In the genomic region with DNA sequence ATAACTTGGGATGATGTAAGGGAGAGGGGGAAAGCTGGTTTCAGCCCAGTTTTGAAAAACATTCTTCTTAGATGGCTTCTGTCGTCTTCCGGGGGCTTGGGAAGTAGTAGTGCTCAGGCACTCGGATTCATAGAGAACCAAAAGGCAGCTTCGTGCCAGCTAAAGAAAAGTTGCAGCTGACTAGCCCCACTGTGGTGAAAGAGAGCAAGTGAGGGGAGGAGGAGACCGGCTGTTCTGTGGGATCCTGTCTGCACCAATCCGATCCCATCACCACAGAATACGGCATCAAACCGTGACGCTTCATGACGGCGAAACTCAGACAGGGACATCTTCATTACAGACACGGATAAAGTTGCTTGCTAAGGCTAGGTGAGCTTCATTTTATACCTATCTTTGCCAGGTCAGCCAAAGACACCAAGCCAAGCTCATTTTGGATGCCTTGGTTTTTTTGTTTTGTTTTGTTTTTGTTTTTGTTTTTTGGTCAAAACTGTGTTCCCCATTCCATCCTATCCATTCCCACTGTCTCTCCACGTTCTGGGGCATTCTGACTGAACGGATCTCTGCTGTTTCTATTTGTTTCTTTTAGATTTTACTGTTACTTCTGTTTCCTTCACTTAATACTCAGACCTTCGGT, we compare ENCODE assay signal across 11 mouse cellular contexts. TPM values are rescaled to one million over a fixed set of nuclear protein-coding genes. Genes with fewer than 3 reads are reported as not detected.
DNase-seq lines count a peak whose midpoint lies in the region; ATAC-seq and TF ChIP-seq lines count a peak whose summit lies in the region.
"Had no signal": no experiment of that assay in that cellular context is flagged by ENCODE, and none has a peak within 500 bp of the region (broad histone marks: within the 10 kb centered on the region; RNA-seq: fewer than 3 reads in every experiment).

No protein-coding gene starts in this region.

- peak; percentile 47; the same call in 1 of the 2 replicates for ATAC-seq in heart, postnatal 0 days (ENCODE audit: insufficient read depth, low read depth)
- ATAC-seq in lung, embryonic 16.5 days (ENCODE audit: low read depth): peak; percentile 60; the same call in 1 of the 2 replicates
- ATAC-seq in hindbrain, embryonic 14.5 days (ENCODE audit: low FRiP score): peak; percentile 80; the same call in 1 of the 2 replicates
- ATAC-seq in midbrain, embryonic 15.5 days (replicated peaks): peak; percentile 83

- peak; percentile 11 for DNase-seq in heart, postnatal 0 days (ENCODE audit: low spot score)
- DNase-seq in heart, adult 2 months: no peak
- DNase-seq in lung, adult 2 months: no peak
- no peak for DNase-seq in hindbrain, embryonic 14.5 days (ENCODE audit: low spot score)
- no peak for DNase-seq in B cell, adult 2 months
- DNase-seq: cerebellum, adult 9-11 months had no signal

- no peaks in the 10 kb centered on the region for H3K9me3 ChIP-seq in heart, postnatal 0 days (replicated peaks; ENCODE audit: control insufficient read depth, low read length)
- H3K9me3 ChIP-seq in lung, embryonic 16.5 days (ENCODE audit: control insufficient read depth, low read length): no peaks in the 10 kb centered on the region
- H3K9me3 ChIP-seq in hindbrain, embryonic 14.5 days (ENCODE audit: control insufficient read depth, low read length): no peaks in the 10 kb centered on the region
- H3K9me3 ChIP-seq in midbrain, embryonic 15.5 days: no peaks in the 10 kb centered on the region
- H3K9me3 ChIP-seq: limb, embryonic 13.5 days; neural tube, embryonic 12.5 days had no signal

- 59% methylated on average over 15 of the region's 15 CpGs for WGBS in heart, postnatal 0 days
- WGBS in heart, adult 2 months: 69% methylated on average over 15 of the region's 15 CpGs
- WGBS in lung, embryonic 16.5 days: 66% methylated on average over 15 of the region's 15 CpGs
- 67% methylated on average over 15 of the region's 15 CpGs for WGBS in lung, adult 2 months
- WGBS in hindbrain, embryonic 14.5 days: 63% methylated on average over 15 of the region's 15 CpGs
- WGBS in midbrain, embryonic 15.5 days: 32% methylated on average over 15 of the region's 15 CpGs

- H3K36me3 ChIP-seq in heart, postnatal 0 days (replicated peaks; ENCODE audit: control insufficient read depth, insufficient read depth, low read length): no peaks in the 10 kb centered on the region
- H3K36me3 ChIP-seq in heart, adult 2 months (ENCODE audit: control insufficient read depth, insufficient read depth, low read length): no peaks in the 10 kb centered on the region
- no peaks in the 10 kb centered on the region for H3K36me3 ChIP-seq in lung, embryonic 16.5 days (ENCODE audit: control insufficient read depth, insufficient read depth, low read length)
- H3K36me3 ChIP-seq in hindbrain, embryonic 14.5 days (replicated peaks; ENCODE audit: control insufficient read depth, insufficient read depth): no peaks in the 10 kb centered on the region
- H3K36me3 ChIP-seq in midbrain, embryonic 15.5 days (replicated peaks): no peaks in the 10 kb centered on the region
- H3K36me3 ChIP-seq: limb, embryonic 13.5 days; neural tube, embryonic 12.5 days had no signal

- no peak for TF ChIP-seq EP300 in heart, postnatal 0 days (IDR thresholded peaks at IDR 0.05; ENCODE audit: low read depth)
- no peak for TF ChIP-seq EP300 in heart, adult 2 months (IDR thresholded peaks at IDR 0.05; ENCODE audit: insufficient read depth, low read depth, low read length)

- no peaks in the 10 kb centered on the region for H3K4me1 ChIP-seq in heart, postnatal 0 days (ENCODE audit: control insufficient read depth, insufficient read depth)
- H3K4me1 ChIP-seq in heart, adult 2 months (ENCODE audit: control insufficient read depth, insufficient read depth, low read length): 0 out of 2 replicates have a peak, but pooled peaks cover 1% of the 10 kb centered on the region
- peaks cover 2% of the 10 kb centered on the region; the same call in 1 of the 2 replicates for H3K4me1 ChIP-seq in lung, embryonic 16.5 days (replicated peaks; ENCODE audit: control insufficient read depth, insufficient read depth, low read length)
- H3K4me1 ChIP-seq in lung, adult 2 months (ENCODE audit: control insufficient read depth, insufficient read depth, low read length): no peaks in the 10 kb centered on the region
- no peaks in the 10 kb centered on the region; the same call in 1 of the 2 replicates for H3K4me1 ChIP-seq in hindbrain, embryonic 14.5 days (replicated peaks; ENCODE audit: control insufficient read depth, insufficient read depth, low read length)
- H3K4me1 ChIP-seq in midbrain, embryonic 15.5 days: peaks cover 10% of the 10 kb centered on the region

- no peak overlapping the region for H3K9ac ChIP-seq in heart, postnatal 0 days (replicated peaks; ENCODE audit: low read depth, low read length)
- H3K9ac ChIP-seq in heart, adult 2 months (ENCODE audit: low read depth, low read length): no peak overlapping the region
- no peak overlapping the region for H3K9ac ChIP-seq in lung, embryonic 16.5 days (ENCODE audit: low read length)
- H3K9ac ChIP-seq in hindbrain, embryonic 14.5 days: no peak overlapping the region
- no peak overlapping the region for H3K9ac ChIP-seq in midbrain, embryonic 15.5 days
- H3K9ac ChIP-seq: limb, embryonic 13.5 days; neural tube, embryonic 12.5 days had no signal

- intact Hi-C loops in heart, adult 2 months (cut with DNase I): no loop called here

- H3K27me3 ChIP-seq in heart, postnatal 0 days (ENCODE audit: control insufficient read depth, insufficient read depth, low read length): no peaks in the 10 kb centered on the region
- H3K27me3 ChIP-seq in heart, adult 2 months (ENCODE audit: control insufficient read depth, insufficient read depth, low read length): no peaks in the 10 kb centered on the region
- no peaks in the 10 kb centered on the region for H3K27me3 ChIP-seq in lung, embryonic 16.5 days (ENCODE audit: control insufficient read depth, insufficient read depth, low read depth, low read length)
- no peaks in the 10 kb centered on the region for H3K27me3 ChIP-seq in hindbrain, embryonic 14.5 days (ENCODE audit: control insufficient read depth, insufficient read depth, low read length)
- H3K27me3 ChIP-seq in midbrain, embryonic 15.5 days (replicated peaks): no peaks in the 10 kb centered on the region
- H3K27me3 ChIP-seq: limb, embryonic 13.5 days; neural tube, embryonic 12.5 days had no signal

- no peaks in the 10 kb centered on the region for H3K79me2 ChIP-seq in heart, adult 2 months (replicated peaks; ENCODE audit: control insufficient read depth, insufficient read depth, low read length)

- no peak overlapping the region for H3K27ac ChIP-seq in heart, postnatal 0 days (ENCODE audit: low read depth)
- H3K27ac ChIP-seq in heart, adult 2 months: no peak overlapping the region
- H3K27ac ChIP-seq in lung, embryonic 16.5 days (ENCODE audit: low read length): no peak overlapping the region
- H3K27ac ChIP-seq in hindbrain, embryonic 14.5 days: no peak overlapping the region
- no peak overlapping the region for H3K27ac ChIP-seq in midbrain, embryonic 15.5 days
- H3K27ac ChIP-seq: limb, embryonic 13.5 days; neural tube, embryonic 12.5 days had no signal

- no peak overlapping the region for H3K4me3 ChIP-seq in heart, postnatal 0 days (ENCODE audit: low read depth, low read length)
- H3K4me3 ChIP-seq in heart, adult 2 months: no peak overlapping the region
- no peak overlapping the region for H3K4me3 ChIP-seq in lung, embryonic 16.5 days (ENCODE audit: low read length)
- no peak overlapping the region for H3K4me3 ChIP-seq in lung, adult 2 months (replicated peaks; ENCODE audit: extremely low read depth, low read depth, low read length)
- no peak overlapping the region for H3K4me3 ChIP-seq in hindbrain, embryonic 14.5 days (replicated peaks; ENCODE audit: low read length)
- H3K4me3 ChIP-seq in midbrain, embryonic 15.5 days: 0 out of 2 replicates have a peak overlapping the region, but pooled peaks have one; percentile 1
- H3K4me3 ChIP-seq: erythroblast, embryonic 14.5 days; limb, embryonic 13.5 days; neural tube, embryonic 12.5 days had no signal

- no peak for TF ChIP-seq CTCF in heart, postnatal 0 days (IDR thresholded peaks at IDR 0.05; ENCODE audit: low read depth)
- no peak for TF ChIP-seq CTCF in heart, adult 2 months (IDR thresholded peaks at IDR 0.05)
- TF ChIP-seq CTCF in lung, adult 2 months (IDR thresholded peaks at IDR 0.05; ENCODE audit: insufficient read depth, low read length): no peak

- no peak overlapping the region for H3K4me2 ChIP-seq in heart, postnatal 0 days (ENCODE audit: low read depth, low read length)
- H3K4me2 ChIP-seq in lung, embryonic 16.5 days (ENCODE audit: low read depth, low read length): no peak overlapping the region
- H3K4me2 ChIP-seq in hindbrain, embryonic 14.5 days (replicated peaks): no peak overlapping the region; the same call in 1 of the 2 replicates
- H3K4me2 ChIP-seq in midbrain, embryonic 15.5 days: peak overlapping the region; percentile 28
- H3K4me2 ChIP-seq: limb, embryonic 13.5 days; neural tube, embryonic 12.5 days had no signal

- TF ChIP-seq POLR2A in heart, adult 2 months (IDR thresholded peaks at IDR 0.05; ENCODE audit: insufficient read depth, low read depth, low read length): no peak
- TF ChIP-seq POLR2A in lung, adult 2 months (IDR thresholded peaks at IDR 0.05; ENCODE audit: borderline replicate concordance, extremely low read depth, low read depth, low read length): no peak

RNA-seq across cellular contexts. Expression of a gene that starts 44.1 kb away (rescaled TPM):
- 1.8 and 2.1 TPM in 2 replicates for total RNA-seq in heart, postnatal 0 days (2014; rRNA removed; ENCODE audit: low replicate concordance)
- polyA plus RNA-seq in heart, postnatal 0 days (2015; fragmentation: Nextera tagmentation; extraction: Ambion mirVana): 4.2 and 4.7 TPM in 2 replicates
- total RNA-seq in heart, adult 2 months (2021): 1 to 10 TPM; 7.3 to 7.9 TPM
- 8.2 and 10.0 TPM in 2 replicates for polyA plus RNA-seq in heart, adult 2 months (2012; rRNA removed)
- 6.1 and 7.0 TPM in 2 replicates for polyA plus RNA-seq in lung, embryonic 16.5 days (2015; fragmentation: Nextera tagmentation; extraction: Ambion mirVana)
- polyA plus RNA-seq in lung, adult 2 months (2012; rRNA removed): 5.2 and 5.6 TPM in 2 replicates
- polyA plus RNA-seq in hindbrain, embryonic 14.5 days (2014; fragmentation: Nextera tagmentation; extraction: Ambion mirVana): 14.1 and 14.5 TPM in 2 replicates
- polyA plus RNA-seq in midbrain, embryonic 15.5 days (2015; fragmentation: Nextera tagmentation; extraction: Ambion mirVana): 10.9 and 13.2 TPM in 2 replicates
- polyA plus RNA-seq: erythroblast, embryonic 14.5 days had no signal
